Mouse (Mus musculus) kidney, embryonic 15.5 days (tissue): ENCODE results near the gene Pdpn. TPM values are rescaled to one million over a fixed set of nuclear protein-coding genes. Genes with fewer than 3 reads are reported as not detected.

Source experiments
- ATAC-seq: fragments of 200-750 bp; cut with Nextera tagmentation; replicated peaks from 2 replicates; pipeline ENCODE4 v1.8.0; 2017; ENCODE audit warnings: moderate TSS enrichment; ENCODE audit not compliant: low FRiP score
- H3K27ac ChIP-seq: fragments of 300-500 bp; sonication (generic); 2 replicates; pipeline ENCODE4 v1.5.1; 2015; ENCODE audit warnings: mild to moderate bottlenecking, inconsistent platforms
- H3K27me3 ChIP-seq: fragments of 300-500 bp; sonication (generic); 2 replicates; pipeline ENCODE4 v1.6.1; 2015; ENCODE audit warnings: inconsistent platforms
- H3K36me3 ChIP-seq: fragments of 300-500 bp; sonication (generic); 2 replicates; pipeline ENCODE4 v1.6.1; 2015; ENCODE audit warnings: inconsistent platforms
- H3K4me1 ChIP-seq: fragments of 300-500 bp; sonication (generic); 2 replicates; pipeline ENCODE4 v1.6.1; 2015; ENCODE audit warnings: inconsistent platforms
- H3K4me2 ChIP-seq: fragments of 300-500 bp; sonication (generic); 2 replicates; pipeline ENCODE4 v1.6.1; 2015; ENCODE audit warnings: moderate library complexity, mild to moderate bottlenecking, inconsistent platforms
- H3K4me3 ChIP-seq: fragments of 300-500 bp; sonication (generic); replicated peaks from 2 replicates; pipeline ENCODE4 v1.5.1; 2015; ENCODE audit warnings: mild to moderate bottlenecking, inconsistent platforms
- H3K9ac ChIP-seq: fragments of 300-500 bp; sonication (generic); 2 replicates; pipeline ENCODE4 v1.6.1; 2015; ENCODE audit warnings: mild to moderate bottlenecking, inconsistent platforms
- H3K9me3 ChIP-seq: fragments of 300-500 bp; sonication (generic); replicated peaks from 2 replicates; pipeline ENCODE4 v1.6.1; 2016; ENCODE audit warnings: inconsistent platforms
- WGBS: fragments of 180-500 bp; shearing (Covaris S2); methylation state at CpG from one replicate; pipeline ENCODE4 v1.1.7; 2015; ENCODE audit warnings: mixed read lengths; 5-methylcytosine and 5-hydroxymethylcytosine counted together
- polyA plus RNA-seq: library from polyadenylated mRNA; unstranded; fragments of >200 nt; fragmentation: Nextera tagmentation; extraction: Ambion mirVana; gene quantifications from 2 replicates; pipeline ENCODE4 v1.2.1, GENCODE M21; 2015

Pdpn gene
- polyA plus RNA-seq, 1 experiment from 2014 or later = 50.0 TPM

GRCm38 (mm10) chr4:143296153-143296552, 3.2 kb downstream of the Pdpn start:
- ATAC-seq = no peak
- no peak overlapping the region for H3K4me3 ChIP-seq
- H3K4me2 ChIP-seq = no peak overlapping the region
- peaks cover 4% of the 10 kb centered on the region; the same call in 1 of the 2 replicates for H3K36me3 ChIP-seq
- H3K9ac ChIP-seq = no peak overlapping the region
- 68% methylated on average over 5 of the region's 5 CpGs for WGBS
- no peak overlapping the region; the same call in 1 of the 2 replicates for H3K27ac ChIP-seq
- H3K4me1 ChIP-seq = peaks cover 63% of the 10 kb centered on the region
- H3K9me3 ChIP-seq = no peaks in the 10 kb centered on the region
- H3K27me3 ChIP-seq = peaks cover 7% of the 10 kb centered on the region; the same call in 1 of the 2 replicates

GRCm38 (mm10) chr4:143294324-143294723, 5.0 kb downstream of the Pdpn start:
- WGBS = 61% methylated on average over 6 of the region's 6 CpGs
- ATAC-seq = no peak

GRCm38 (mm10) chr4:143288880-143289279, 10.5 kb downstream of the Pdpn start:
- Histone ChIP-seq H3K4me1 (peaks cover 45% of the 10 kb centered on the region), H3K36me3 (peaks cover 4% of the 10 kb centered on the region; the same call in 1 of the 2 replicates), H3K9ac (no peak overlapping the region), H3K4me2 (no peak overlapping the region), H3K9me3 (no peaks in the 10 kb centered on the region), H3K27ac (peak overlapping the region; percentile 39; the same call in 1 of the 2 replicates), H3K27me3 (no peaks in the 10 kb centered on the region), H3K4me3 (no peak overlapping the region)
- 26% methylated on average over 7 of the region's 7 CpGs for WGBS
- peak; percentile 63 for ATAC-seq

More at GRCm38 (mm10) chr4:143294324-143294723, 5.0 kb downstream of the Pdpn start:
- H3K4me2 ChIP-seq = no peak overlapping the region
- no peak overlapping the region for H3K9ac ChIP-seq
- H3K27ac ChIP-seq = peak overlapping the region; percentile 64; the same call in 1 of the 2 replicates
- H3K36me3 ChIP-seq = peaks cover 4% of the 10 kb centered on the region; the same call in 1 of the 2 replicates
- no peaks in the 10 kb centered on the region for H3K27me3 ChIP-seq
- H3K9me3 ChIP-seq = no peaks in the 10 kb centered on the region
- H3K4me1 ChIP-seq = peaks cover 46% of the 10 kb centered on the region
- H3K4me3 ChIP-seq = no peak overlapping the region

- Histone ChIP-seq H3K27me3 (no peaks in the 10 kb centered on the region), H3K4me2 (no peak overlapping the region), H3K4me3 (no peak overlapping the region), H3K27ac (peak overlapping the region; percentile 39; the same call in 1 of the 2 replicates), H3K9me3 (no peaks in the 10 kb centered on the region), H3K9ac (no peak overlapping the region), H3K36me3 (peaks cover 4% of the 10 kb centered on the region; the same call in 1 of the 2 replicates), H3K4me1 (peaks cover 48% of the 10 kb centered on the region)
- WGBS = 41% methylated on average over 6 of the region's 6 CpGs
- ATAC-seq = no peak
Measured at GRCm38 (mm10) chr4:143288473-143288872, 10.9 kb downstream of the Pdpn start.

GRCm38 (mm10) chr4:143287065-143287464, 12.3 kb downstream of the Pdpn start:
- peak; percentile 75 for ATAC-seq

GRCm38 (mm10) chr4:143280166-143280565, 19.2 kb downstream of the Pdpn start:
- Histone ChIP-seq H3K9me3 (no peaks in the 10 kb centered on the region), H3K27ac (peak overlapping the region; percentile 67), H3K27me3 (no peaks in the 10 kb centered on the region), H3K9ac (no peak overlapping the region), H3K4me2 (no peak overlapping the region), H3K36me3 (no peaks in the 10 kb centered on the region), H3K4me3 (no peak overlapping the region), H3K4me1 (peaks cover 34% of the 10 kb centered on the region)
- no peak for ATAC-seq
- 95% methylated on average over 3 of the region's 3 CpGs for WGBS

More at GRCm38 (mm10) chr4:143287065-143287464, 12.3 kb downstream of the Pdpn start:
- Histone ChIP-seq H3K4me3 (no peak overlapping the region), H3K9me3 (no peaks in the 10 kb centered on the region), H3K4me1 (peaks cover 50% of the 10 kb centered on the region), H3K36me3 (no peaks in the 10 kb centered on the region), H3K27me3 (no peaks in the 10 kb centered on the region), H3K27ac (no peak overlapping the region), H3K4me2 (no peak overlapping the region), H3K9ac (no peak overlapping the region)
- WGBS = 44% methylated on average over 4 of the region's 4 CpGs

GRCm38 (mm10) chr4:143279661-143280060, 19.7 kb downstream of the Pdpn start:
- H3K27ac ChIP-seq = peak overlapping the region; percentile 67
- WGBS = 52% methylated on average over 12 of the region's 12 CpGs
- no peak overlapping the region for H3K4me3 ChIP-seq
- no peaks in the 10 kb centered on the region for H3K9me3 ChIP-seq
- ATAC-seq = no peak
- no peaks in the 10 kb centered on the region for H3K27me3 ChIP-seq
- no peak overlapping the region for H3K9ac ChIP-seq
- H3K4me1 ChIP-seq = peaks cover 30% of the 10 kb centered on the region
- no peaks in the 10 kb centered on the region for H3K36me3 ChIP-seq
- 0 out of 2 replicates have a peak overlapping the region, but pooled peaks have one; percentile 9 for H3K4me2 ChIP-seq

GRCm38 (mm10) chr4:143279016-143279415, 20.3 kb downstream of the Pdpn start:
- ATAC-seq = no peak
- no peak overlapping the region; the same call in 1 of the 2 replicates for H3K27ac ChIP-seq
- H3K36me3 ChIP-seq = no peaks in the 10 kb centered on the region
- H3K4me2 ChIP-seq = no peak overlapping the region
- no peaks in the 10 kb centered on the region for H3K9me3 ChIP-seq
- no peaks in the 10 kb centered on the region for H3K27me3 ChIP-seq
- peaks cover 23% of the 10 kb centered on the region for H3K4me1 ChIP-seq
- H3K4me3 ChIP-seq = no peak overlapping the region
- 80% methylated on average over 5 of the region's 5 CpGs for WGBS
- H3K9ac ChIP-seq = no peak overlapping the region

GRCm38 (mm10) chr4:143278429-143278871, 20.9 kb downstream of the Pdpn start:
- WGBS = 31% methylated on average over 14 of the region's 14 CpGs
- Histone ChIP-seq H3K27ac (no peak overlapping the region), H3K4me3 (no peak overlapping the region)

GRCm38 (mm10) chr4:143277319-143277718, 22.0 kb downstream of the Pdpn start:
- WGBS = 92% methylated on average over 6 of the region's 6 CpGs
- H3K9ac ChIP-seq = no peak overlapping the region
- no peak overlapping the region for H3K4me3 ChIP-seq
- H3K36me3 ChIP-seq = peaks cover 10% of the 10 kb centered on the region
- H3K27me3 ChIP-seq = no peaks in the 10 kb centered on the region
- no peak for ATAC-seq
- peaks cover 17% of the 10 kb centered on the region for H3K4me1 ChIP-seq
- no peak overlapping the region for H3K4me2 ChIP-seq
- no peaks in the 10 kb centered on the region for H3K9me3 ChIP-seq
- H3K27ac ChIP-seq = no peak overlapping the region

More at GRCm38 (mm10) chr4:143278429-143278871, 20.9 kb downstream of the Pdpn start:
- no peak overlapping the region for H3K9ac ChIP-seq
- no peaks in the 10 kb centered on the region for H3K36me3 ChIP-seq
- peaks cover 19% of the 10 kb centered on the region for H3K4me1 ChIP-seq
- no peak overlapping the region; the same call in 1 of the 2 replicates for H3K4me2 ChIP-seq
- no peaks in the 10 kb centered on the region for H3K27me3 ChIP-seq
- no peaks in the 10 kb centered on the region for H3K9me3 ChIP-seq
- 0 out of 2 replicates have a peak, but pooled peaks have one; percentile 12 for ATAC-seq

- Histone ChIP-seq H3K4me2 (no peak overlapping the region), H3K4me1 (no peaks in the 10 kb centered on the region), H3K9ac (no peak overlapping the region), H3K27me3 (no peaks in the 10 kb centered on the region), H3K36me3 (peaks cover 32% of the 10 kb centered on the region), H3K4me3 (no peak overlapping the region), H3K9me3 (no peaks in the 10 kb centered on the region), H3K27ac (no peak overlapping the region)
- WGBS = 79% methylated on average over 6 of the region's 6 CpGs
- ATAC-seq = no peak
Measured at GRCm38 (mm10) chr4:143271571-143271970, 27.8 kb downstream of the Pdpn start.

GRCm38 (mm10) chr4:143270903-143271302, 28.5 kb downstream of the Pdpn start:
- no peak for ATAC-seq
- Histone ChIP-seq H3K9ac (no peak overlapping the region), H3K9me3 (no peaks in the 10 kb centered on the region), H3K27ac (no peak overlapping the region), H3K36me3 (peaks cover 35% of the 10 kb centered on the region), H3K4me2 (no peak overlapping the region), H3K4me3 (no peak overlapping the region), H3K4me1 (no peaks in the 10 kb centered on the region), H3K27me3 (no peaks in the 10 kb centered on the region)
- WGBS = 86% methylated on average over 3 of the region's 3 CpGs
